Mouse (Mus musculus) testis, adult 10 weeks (tissue): Measurements from ENCODE around the gene Tdrd9. TPM values are rescaled to one million over a fixed set of nuclear protein-coding genes. Genes with fewer than 3 reads are reported as not detected.

Experiments used
- polyA plus RNA-seq: library from polyadenylated mRNA; stranded (reverse); fragments of 350-450 nt; fragmentation: Illumina TruSeq; extraction: RNeasy Lipid Tissue Mini Kit (QIAGEN cat#74804); gene quantifications from one replicate; pipeline ENCODE4 v1.2.3, GENCODE M21; 2014; ENCODE audit warnings: low read depth, low replicate concordance

The Tdrd9 gene
- 39.3 TPM for polyA plus RNA-seq

DNA sequence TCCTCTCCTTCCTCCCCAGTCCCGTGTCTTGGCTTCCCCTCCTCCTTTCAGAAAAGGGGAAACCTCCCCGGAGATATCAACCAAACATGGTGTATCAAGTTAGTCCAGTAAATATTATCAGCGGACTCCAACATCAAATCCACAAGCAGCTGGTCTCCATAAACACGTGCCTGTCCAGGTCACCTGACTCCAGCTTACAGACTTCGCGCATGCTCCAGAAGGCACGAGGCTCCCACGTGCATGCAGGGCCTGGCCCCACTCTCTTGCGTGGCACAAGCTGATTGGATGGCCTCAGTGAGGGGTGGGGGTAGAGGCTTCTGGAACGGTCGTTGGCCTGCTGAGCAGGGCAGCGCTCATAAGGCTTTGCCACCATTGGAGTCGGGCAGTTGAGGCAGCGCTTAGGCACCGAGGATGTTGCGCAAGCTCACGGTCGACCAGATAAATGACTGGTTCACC, at the start of gene Tdrd9:
Gene Tdrd9 (plus strand): TSS at position 329 of the 456 bp plus-strand sequence.

DNA sequence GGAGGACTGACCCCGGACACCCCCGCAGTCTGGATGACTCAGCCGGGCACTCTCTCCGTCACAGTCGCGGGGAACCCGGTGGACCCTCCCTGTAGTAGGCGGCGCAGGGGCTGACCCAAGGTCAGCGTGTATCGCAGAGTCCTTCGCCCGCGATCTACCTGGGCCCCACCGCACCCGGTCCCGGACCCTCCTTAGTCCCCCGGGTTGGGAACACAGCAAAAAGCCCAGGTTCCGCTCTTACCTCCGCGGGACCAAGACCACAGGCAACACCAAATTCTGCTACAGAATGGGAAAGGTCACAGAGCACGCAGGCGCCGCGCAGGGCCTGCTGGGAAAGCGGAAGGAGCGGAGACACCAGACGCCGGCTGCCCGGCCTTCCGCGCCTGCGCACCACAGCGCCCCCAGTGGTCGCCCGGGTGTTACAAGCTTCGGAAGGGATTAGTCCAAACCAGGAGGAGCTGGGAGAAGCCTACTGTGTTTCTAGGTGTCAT, 4.6 kb upstream of the Tdrd9 start, which contains the start of gene Atp5mpl:
Gene Atp5mpl (minus strand): TSS at position 295 of the 491 bp plus-strand sequence.

DNA sequence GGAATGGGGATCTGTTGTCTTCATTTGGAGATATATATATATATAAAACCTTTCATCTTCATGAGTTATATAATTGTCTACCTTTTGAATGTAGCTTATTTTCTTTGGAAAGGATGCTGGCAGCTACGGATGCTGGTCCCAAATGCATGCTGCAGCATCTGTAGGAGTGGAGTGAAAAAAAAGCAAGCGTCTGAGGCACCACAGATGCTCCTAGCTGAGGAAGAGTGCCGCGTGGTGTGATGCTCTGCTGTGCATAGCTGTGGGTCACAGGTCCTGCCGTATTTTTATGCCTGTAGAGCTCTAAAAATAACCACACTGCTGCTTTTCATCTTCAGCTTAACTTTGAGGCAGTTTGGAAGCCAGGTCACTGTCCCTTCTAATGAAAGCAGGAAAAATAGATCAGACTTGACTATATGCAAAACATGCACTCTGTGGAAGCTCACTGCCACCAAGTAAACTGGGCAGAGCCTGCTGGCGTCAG, 9.6 kb downstream of the Tdrd9 start, which contains the start of gene Rd3l:
Gene Rd3l (minus strand): TSS at position 431 of the 481 bp plus-strand sequence.

DNA sequence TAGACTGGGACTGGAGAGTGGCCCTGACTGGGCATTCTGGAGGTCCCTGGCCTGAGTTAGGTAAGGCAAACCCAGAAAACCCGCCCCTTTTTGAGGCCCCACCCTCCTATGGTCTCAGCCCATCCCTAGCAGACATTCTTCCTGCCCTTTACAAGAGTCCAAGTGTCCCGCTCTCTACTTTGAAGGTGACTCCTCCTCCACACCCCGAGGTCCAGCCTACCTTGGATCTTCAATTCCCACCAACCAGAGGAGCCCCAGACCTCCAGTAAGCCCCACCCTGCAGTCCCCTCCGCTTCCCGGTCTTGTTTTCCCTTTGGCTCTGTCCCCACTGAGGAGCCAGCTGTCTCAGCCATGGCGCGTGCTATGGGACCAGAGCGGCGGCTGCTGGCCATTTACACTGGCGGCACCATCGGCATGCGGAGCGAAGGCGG, 135.2 kb downstream of the Tdrd9 start, which contains the start of gene Aspg:
Gene Aspg (plus strand): TSS at position 139 of the 431 bp plus-strand sequence.

Other genes with a start within 250 kb of the Tdrd9 start
- 3.3 TPM for gene Klc1, start 212.7 kb upstream of the Tdrd9 start, polyA plus RNA-seq
- 0.36 TPM for gene Xrcc3, start 157.7 kb upstream of the Tdrd9 start, polyA plus RNA-seq
- gene Zfyve21, start 157.4 kb upstream of the Tdrd9 start, polyA plus RNA-seq: 7.1 TPM
- 7.9 TPM for gene Ppp1r13b, start 63.4 kb upstream of the Tdrd9 start, polyA plus RNA-seq
- gene Atp5mpl, start 4.6 kb upstream of the Tdrd9 start, polyA plus RNA-seq: 602 TPM
- gene Rd3l, start 9.8 kb downstream of the Tdrd9 start, polyA plus RNA-seq: not detected
- not detected for gene Aspg, start 135.1 kb downstream of the Tdrd9 start, polyA plus RNA-seq
- gene Kif26a, start 174.6 kb downstream of the Tdrd9 start, polyA plus RNA-seq: 0.07 TPM